Mouse (Mus musculus) spleen, postnatal 36 days (tissue): Measurements from ENCODE around the gene Enox1.

Source experiments
- DNase-seq, 2 experiments: peaks; one replicate each; pipeline ENCODE4 v3.0.0; 2022; ENCODE audit warnings: low spot score in 2 of 2, mixed read lengths in 1 of 2

Gene Enox1

DNA sequence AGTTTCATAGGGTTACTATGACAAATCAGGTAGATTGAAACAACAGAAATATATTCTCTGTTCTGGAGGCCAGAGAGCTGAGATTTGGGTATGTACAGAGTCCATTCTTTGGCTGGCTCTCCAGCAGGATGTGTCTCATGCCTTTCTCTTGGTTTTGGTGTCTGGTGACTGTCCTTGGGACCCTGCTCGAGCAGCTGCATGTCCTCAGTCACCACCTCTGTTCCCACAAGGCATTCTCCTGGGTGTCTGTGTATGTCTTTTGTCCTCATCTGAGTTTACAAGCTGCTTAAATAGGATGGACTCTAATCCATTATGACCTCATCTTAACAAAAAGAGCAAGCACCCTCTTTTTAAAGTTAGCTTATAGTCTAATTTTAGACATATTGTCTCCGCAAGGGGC lies 410.6 kb downstream of the Enox1 start:
- DNase-seq: no peak

DNA sequence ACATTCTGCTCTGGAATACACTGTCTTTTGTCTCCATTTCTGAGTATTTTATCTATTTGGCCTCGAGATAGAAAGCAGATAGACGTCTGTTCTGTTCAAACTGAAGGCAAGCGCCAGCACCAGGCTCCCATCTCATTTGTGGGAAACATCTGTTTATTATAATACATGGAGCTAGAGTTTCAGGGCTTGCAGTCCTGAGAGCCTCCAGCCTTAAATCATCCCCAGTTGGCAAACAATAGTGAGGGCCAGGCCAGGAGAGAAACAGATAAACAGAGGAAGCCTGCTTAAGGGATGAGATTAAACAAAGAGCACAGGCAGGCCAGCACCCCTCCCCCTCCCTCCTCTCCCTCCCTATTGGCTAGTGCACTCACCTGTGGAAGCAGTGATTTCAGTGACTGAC lies 417.9 kb downstream of the Enox1 start:
- no peak for DNase-seq

DNA sequence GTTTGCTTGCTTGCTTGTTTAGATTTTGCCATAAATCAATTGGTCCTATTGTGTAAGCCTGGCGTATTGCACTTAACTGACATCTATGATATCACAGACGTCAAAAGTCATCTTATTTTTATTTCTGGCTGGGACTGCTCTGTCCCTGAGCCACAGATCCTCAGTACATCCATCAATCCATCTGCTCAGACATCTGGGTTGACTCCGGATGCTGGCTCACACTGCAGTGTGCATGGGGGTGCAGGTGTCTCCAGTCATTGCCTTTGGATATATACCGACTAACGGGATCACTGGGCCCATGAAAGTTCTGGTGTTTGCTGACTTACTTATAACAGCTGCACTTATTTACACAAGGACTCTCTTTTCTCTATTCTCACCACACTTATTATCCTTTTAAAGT lies 419.8 kb downstream of the Enox1 start:
- DNase-seq: no peak

DNA sequence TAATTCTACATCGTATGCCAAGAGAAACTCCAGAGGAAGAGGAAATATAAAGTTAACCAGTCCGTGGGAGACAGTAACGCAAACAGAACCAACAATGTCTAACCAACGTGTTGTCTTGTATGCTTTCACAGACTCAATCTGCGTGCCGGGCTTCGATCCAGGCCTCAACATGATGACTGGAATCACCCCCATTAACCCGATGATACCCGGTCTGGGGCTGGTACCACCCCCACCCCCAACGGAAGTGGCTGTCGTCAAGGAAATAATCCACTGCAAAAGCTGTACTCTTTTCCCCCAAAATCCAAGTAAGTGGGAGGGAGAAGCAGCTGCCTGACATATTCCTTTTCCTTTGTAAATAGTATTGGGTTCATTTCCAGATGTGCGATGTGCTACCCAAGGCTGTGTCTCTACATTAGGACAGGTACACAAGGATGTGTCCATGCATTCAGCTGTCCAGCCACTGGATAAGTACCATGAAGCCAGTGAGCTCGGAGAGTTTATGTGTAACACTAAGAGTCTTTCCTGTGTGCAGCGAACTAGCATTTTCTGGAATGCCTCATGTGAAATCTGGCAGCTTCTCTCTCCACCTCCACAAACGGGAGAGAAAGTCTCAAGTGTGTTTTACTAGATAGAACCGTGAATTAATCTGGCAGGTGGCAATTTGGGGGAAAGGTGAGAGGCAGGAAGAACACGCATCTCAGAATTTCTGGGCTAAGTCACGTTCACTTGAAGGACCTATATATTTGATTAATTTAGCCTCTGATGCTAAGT lies 421.1 kb downstream of the Enox1 start:
- DNase-seq: no peak

DNA sequence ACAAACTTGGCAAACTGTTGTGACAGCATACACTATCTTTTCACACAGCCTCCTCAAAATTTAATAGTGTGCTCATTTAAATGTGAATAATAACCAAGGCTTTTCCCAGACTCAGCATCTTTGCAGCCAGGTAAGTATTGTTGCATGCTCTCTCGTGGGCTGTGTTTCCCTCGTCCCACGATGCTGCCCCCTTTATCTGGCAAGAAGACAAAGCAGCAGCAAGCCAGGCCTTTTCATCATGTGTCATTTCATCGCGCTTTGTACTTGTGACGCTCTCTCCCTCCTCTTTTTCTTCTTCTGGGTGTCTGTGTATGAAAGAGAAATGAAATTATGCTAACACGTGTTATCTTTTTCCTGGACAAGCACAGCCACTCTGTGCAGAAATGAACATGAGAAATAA lies 421.8 kb downstream of the Enox1 start:
- DNase-seq: no peak

DNA sequence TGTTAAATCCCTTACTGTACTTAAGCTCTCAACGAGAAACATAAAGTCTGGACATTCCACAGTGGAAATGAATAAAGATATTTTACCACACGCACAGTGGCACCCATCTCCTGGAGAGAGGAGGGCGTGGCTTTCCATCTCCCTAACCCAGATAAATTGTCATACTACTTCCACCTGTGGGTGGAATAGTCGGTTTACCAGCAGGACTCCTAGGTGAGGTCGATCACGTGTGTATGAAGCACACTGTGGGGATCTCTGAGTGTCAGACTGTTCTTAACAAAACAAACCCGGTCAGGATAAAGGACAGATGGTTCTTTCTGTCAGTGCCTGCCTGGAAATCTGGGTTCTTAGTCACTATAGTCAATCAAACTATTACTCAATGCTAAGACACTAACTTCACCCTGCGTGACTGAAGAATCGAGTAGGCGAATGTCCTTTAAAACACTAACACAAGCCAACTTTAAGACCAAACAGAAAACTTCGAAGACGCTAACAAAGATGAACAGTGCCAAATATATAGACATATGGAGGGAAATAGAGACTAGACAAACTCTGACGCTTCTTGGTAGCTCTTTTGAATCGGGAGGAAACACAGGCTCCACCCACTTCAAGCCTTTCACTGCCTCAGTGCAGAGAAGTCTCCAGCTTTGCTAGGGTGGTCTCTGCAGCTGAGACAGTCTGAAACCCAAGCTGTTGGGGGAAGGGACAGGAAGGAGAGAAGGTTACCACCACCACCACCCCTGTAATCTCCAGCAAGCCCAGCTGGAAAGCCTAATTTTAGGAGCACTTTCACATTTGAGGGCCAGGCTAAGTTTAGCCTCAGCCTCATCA lies 423.8 kb downstream of the Enox1 start:
- no peak for DNase-seq

DNA sequence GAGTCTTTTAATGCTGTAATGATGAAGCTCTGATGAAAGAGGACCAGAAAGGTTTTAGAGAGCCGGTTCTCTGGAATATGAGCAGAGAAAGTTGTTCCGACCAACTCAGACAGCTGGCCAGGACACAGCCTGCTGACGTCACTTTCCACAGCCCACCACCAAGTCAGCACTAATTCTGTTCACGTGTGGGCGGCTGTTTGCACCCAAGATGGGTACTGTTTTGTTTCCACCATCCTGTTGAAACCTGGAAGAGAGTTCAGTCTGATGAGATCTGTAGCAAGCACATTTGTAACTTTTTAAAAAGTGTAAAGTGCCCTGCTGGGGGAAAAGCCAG lies 424.3 kb downstream of the Enox1 start:
- no peak for DNase-seq

DNA sequence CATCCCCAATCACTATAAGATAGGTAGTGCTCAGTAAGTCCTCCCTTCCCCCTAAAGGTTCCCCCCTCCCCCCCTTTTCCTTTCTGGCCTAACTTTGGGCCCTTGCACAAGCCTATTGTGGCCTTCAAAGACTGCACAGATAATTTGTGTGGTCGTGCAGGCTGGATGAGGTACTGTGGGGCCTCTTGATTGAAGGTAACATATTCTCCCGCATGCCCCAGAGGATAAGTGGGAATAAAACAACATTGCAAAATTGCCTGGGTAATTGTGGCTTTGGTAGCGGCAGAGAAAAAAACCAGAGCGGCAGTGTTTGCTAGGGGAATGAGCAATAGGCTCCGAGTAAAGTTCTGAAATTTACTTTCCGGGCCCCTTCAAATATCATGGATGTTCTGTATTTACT lies 425.1 kb downstream of the Enox1 start:
- DNase-seq: no peak

DNA sequence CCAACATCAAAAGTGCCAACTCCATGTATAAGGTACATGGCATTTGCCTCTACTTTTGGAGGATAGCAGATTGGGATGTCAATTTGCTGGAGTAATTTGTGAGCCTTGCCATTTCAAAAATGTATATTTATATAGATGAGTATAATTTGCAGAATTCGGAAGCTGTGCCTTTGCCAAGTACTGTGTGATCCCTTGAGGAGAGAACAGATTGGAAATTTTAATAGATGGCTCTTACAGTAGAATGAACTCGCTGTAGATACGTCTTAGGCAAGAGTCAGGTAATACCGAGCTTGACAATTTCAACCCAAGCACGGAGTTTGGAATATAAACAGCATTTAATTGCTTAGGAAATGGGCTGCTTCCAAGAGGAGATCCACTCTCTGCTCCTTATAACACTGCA lies 427.9 kb downstream of the Enox1 start:
- no peak for DNase-seq

DNA sequence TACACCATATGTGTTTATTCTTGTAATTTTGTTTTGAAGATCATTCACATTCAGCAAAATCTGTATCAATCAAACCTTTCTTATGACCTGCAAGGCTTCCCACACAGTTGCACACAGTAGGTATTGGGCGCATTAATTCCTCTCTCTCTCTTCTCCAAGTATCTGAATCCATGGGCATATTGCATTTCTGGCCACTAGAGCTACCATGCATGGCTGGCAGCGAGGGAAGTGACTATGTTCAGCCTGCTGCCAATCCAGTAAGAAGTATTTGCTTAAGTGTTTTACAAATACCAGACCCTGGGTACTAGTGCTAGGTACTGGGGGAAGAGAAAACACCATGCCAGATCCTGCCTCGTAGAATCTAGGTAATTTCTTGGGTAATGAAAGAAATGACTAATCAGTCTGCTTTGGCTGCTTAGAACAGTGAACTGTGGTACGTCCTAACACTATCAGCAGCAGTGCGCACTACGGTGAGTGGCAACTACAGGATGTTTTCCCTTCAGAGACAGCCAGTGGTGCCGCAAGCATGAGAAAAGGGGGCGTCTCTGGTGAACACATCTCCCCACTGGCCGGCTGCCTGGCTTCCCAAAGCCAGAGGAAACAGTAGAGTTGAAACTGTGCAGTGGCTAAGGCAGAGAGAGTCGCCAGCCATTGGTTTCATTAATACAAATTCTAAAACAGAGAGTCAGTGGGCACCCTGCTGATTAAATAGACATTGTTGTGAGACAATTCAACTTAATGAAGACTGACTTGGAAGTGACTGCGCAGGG lies 428.7 kb downstream of the Enox1 start:
- DNase-seq: no peak

DNA sequence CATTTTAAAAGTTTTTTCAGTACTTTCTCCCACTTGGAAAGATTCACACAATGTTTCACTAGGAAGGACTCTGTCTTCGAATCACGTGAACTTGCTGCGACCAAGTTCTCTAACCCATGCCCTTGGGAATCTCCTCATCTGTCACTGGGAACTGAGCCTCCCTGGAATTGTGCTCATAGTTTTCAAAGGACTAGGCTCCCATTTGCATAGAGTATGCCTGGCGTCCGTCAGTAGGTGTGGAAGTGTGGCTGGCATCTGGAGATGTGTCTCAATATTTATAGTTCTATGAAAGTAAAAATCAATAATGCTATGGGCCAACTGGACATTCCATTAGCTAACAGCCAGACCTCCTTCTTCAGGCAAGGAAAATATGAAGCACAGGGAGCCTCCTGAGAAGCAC lies 429.5 kb downstream of the Enox1 start:
- DNase-seq: no peak

DNA sequence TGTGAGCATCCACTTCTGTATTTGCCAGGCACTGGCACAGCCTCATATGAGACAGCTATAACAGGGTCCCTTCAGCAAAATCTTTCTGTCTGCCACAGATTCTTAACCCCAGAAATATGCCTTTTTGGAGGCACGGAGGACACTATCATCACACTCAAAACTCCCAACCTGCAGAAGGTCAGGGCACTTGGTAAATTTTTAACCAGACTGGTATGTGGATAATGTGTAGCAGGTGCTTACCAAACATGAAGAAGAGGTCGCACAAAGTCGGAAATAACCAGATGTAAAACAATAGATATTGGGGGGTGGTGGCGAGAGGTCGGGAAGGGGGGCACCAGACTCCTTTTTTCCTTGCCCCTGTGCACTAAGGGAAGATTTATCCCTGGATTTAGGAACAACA lies 430.6 kb downstream of the Enox1 start:
- DNase-seq: no peak

DNA sequence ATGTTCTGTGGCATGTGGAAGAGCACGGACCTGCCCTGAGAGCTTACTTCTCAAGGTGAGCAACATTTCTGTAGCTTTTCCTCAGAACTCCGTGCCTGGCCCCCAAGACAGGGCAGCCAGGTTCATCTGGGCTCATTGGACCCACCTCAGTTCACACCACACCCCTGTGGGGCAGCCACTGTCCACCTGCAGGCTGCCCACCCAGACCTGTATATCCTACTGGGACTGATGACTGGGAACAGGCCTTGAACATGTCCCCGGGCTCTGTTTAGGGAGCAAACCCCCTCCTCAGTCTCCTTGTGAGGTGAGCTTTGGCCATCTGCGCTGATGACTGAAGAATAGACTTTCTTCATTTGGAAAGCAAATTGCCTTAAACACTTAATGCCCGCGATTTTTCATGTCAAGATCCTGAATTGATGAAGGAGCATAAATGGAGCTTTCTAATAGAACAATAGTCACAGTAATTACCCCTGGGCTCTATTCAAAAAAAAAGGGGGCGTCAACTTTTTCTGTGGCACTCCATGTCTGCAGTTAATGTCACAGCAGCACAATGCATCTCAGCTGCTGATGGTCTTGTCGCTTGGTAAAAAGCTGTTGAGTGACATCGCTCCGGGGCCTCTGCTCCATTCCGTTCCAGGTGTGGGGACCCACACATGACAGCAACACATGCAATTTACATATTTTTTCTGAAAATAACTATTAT lies 436.7 kb downstream of the Enox1 start:
- DNase-seq: no peak

DNA sequence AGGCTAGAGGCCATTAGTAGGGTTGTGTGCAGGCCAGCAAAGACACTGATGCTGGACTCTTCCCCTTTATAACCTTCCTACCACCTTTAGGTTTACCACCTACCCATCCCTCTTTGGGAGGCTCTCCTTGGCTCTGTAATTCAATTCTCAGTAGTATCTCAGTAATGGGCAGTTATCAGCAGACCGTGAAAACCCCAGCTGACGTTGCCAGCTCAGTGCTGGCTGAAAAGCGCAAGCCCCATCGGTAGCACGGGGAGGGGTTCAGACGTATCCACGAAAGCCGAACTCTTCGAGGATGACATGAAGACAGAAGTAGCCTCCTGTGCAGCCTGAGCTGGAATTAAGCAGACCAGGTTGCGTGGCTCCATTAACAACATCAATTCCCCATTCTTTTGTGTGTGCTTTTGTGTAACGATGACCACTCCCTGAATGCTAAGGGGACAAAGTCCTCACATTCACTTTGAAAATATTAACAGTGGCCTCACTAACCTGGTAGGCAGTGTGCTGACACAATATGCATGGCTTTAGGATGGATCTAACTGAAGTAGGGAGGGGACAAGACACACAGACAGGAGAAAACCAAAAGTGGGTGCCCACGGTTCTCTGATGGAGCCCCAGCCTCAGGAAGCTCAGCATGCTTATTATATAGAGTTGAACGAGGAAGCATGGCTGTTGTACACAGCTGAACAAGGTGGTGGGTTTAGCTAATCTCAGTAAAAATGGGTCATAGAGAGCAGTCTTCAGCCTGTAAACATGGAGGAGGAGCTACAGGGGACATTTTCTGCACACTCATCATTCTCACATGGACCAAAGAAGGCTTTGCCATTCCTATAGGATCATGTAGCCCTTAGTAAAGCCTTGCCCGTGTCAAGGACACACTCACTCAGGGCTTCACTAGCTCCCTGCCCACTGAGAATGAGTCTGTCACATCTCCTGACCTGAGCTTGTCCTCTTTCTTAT lies 439.9 kb downstream of the Enox1 start:
- no peak for DNase-seq

DNA sequence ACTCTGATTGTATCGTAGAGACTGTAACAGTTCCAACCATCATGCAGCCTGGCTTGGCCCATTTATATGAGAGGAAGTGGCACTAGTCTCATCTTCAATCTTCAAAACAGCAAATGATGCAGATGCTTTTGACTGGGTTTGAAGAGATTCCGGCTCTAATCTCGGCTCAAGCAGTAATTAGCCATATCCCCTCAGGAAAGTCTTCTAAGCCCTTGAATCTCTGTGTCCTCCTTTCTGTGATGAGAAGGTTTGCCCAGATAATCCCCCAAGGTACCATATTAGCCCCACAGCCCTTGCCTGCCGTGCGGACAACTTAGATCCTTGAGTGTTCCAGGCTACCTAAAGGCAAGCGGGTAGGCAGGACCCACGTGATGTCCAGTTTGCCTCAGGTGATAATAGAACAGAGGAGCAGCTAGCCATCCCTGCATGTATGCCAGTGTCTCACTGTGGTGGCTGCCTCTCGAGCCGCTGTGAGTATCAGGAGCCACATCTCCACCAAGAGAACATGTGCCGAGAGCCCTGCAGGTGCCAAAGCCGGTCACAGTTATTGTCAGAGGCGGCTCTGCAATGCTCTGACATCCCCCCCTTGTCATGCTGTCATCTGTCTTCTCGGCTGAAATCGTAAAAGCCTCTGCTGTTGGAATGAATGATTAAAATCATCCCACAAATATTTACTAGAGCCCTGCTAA lies 442.6 kb downstream of the Enox1 start:
- DNase-seq: no peak

DNA sequence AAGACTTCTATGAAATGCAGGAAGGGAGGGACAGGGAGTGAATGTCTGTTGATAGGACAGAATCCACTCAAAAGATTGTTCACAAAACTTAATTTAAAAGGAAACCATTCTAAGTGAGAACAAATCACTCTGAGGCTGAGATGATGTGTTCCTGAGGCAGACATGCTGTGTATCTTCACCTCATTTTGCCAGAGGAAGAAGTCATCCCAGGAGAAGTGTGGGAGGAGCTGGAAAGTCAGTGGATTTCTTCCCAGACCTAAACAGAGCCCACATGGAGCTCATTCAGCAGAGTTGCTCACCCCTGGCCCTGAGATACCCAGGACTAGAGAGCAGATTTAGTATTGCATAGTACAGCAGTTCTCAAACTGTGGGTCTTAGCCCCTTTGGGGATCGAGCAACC lies 444.2 kb downstream of the Enox1 start:
- no peak for DNase-seq

DNA sequence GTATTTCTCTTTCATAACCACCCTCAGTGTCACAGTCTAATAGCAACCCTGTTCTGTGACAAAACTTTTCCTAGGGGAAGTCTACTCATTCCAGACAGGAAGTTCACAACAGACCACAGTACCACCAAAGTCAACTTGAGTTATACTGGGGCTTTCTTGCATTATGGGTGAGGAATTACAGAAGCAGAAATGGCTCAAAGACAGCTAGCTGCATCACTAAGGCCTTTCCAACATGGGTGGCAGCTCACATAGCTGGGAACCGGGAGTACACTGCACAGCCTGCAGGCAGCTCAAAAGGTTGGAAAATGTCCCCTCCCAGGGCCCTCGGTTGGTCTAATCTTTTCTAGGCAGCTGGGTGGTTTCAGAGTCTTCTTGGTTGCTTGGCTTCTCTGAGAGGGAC lies 444.9 kb downstream of the Enox1 start:
- no peak for DNase-seq

DNA sequence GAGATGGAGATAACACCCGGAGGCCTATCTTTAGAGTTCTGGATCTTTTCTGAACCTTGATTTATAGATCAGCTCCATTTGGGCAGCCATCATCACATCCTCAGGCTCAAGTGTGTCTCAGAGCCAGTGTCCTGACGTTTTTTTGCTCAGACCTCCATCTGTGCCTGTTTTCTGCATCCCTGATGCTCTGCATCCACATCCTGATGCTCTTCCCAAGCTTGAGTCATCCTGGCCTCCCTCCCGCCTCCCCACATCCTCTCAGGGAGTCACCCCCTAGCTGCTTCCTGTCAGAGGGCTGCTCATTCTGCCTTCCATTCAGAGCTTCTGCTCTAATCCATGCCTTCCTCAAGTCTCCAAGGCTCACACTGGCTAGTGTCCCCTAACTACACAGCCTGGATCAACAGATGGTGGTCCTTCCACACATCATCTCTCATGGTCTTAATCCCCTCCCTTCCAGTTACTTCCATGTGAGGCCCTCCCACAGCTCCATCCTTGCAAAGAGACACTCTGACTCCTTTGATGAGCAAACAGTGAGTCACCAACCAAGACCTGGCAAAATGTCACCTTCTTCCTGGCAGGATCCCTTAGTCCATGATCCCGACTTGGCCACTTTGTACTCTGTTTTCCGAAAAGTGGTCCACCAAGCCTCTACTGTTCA lies 451.7 kb downstream of the Enox1 start:
- no peak for DNase-seq

DNA sequence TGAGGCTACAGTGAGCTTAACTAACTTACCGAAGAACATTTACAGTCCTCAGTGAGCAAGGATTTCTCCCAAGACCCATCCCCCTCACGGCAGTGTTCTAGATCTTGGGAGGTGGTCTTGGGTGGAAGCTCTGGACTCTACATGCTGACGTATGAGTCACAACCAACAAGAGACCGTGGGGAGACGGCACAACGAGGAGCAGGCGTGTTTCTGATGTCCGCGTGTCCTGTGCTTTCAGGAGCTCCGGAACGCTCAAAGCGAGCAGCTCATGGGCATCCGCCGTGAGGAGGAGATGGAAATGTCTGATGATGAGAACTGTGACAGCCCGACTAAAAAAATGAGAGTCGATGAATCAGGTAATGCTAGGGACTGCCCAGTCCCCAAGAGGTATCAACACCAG lies 458.6 kb downstream of the Enox1 start:
- DNase-seq: no peak

DNA sequence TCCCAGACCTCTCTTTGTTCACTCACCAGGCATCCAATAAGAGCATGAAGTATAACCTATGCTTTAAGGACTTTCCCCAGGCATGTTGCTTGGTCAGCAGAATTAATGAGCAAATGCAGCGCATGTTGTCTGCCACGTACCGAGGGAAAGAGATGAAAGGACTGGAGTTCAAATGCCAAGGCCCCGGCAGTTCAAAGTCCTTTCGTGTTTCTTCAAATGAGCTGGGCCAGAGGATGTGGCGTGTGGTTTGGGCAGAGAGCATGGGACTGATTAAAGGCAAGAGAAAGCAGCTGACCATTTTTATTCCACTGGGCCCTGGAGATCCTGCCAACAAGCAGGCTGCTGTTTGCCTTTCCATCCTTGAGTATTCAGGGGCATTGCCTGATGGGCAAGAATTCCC lies 460.7 kb downstream of the Enox1 start:
- no peak for DNase-seq
